Mouse (Mus musculus) embryonic fibroblast, embryonic 13.5 days (primary cell): ENCODE results near the gene Prps1. TPM values are rescaled to one million over a fixed set of nuclear protein-coding genes. Genes with fewer than 3 reads are reported as not detected.
A peak's percentile ranks its signal among the peaks of the same experiment; 100 is the strongest.

Experiments used
- H3K27ac ChIP-seq: 2 replicates; pipeline ENCODE4 v1.5.1; 2012; ENCODE audit warnings: low read length, control low read depth, inconsistent platforms; ENCODE audit not compliant: insufficient read depth
- H3K4me1 ChIP-seq: 2 replicates; pipeline ENCODE4 v1.6.1; 2011; ENCODE audit warnings: low read length; ENCODE audit not compliant: control insufficient read depth, insufficient read depth
- H3K4me3 ChIP-seq: 2 replicates; pipeline ENCODE4 v1.5.1; 2011; ENCODE audit warnings: mild to moderate bottlenecking, control low read depth, low read length; ENCODE audit not compliant: insufficient read depth
- CTCF ChIP-seq: IDR thresholded peaks from 2 replicates; pipeline ENCODE4 v1.5.1; 2011; ENCODE audit warnings: mild to moderate bottlenecking, control low read depth, low read length, moderate library complexity, borderline replicate concordance; ENCODE audit not compliant: insufficient read depth
- POLR2A ChIP-seq: IDR thresholded peaks from 2 replicates; pipeline ENCODE4 v1.6.1; 2011; ENCODE audit warnings: low read depth, mild to moderate bottlenecking, control low read depth, low read length, moderate library complexity
- polyA plus RNA-seq: library from polyadenylated mRNA; stranded (reverse); fragments of >200 nt; gene quantifications from 2 replicates; pipeline ENCODE4 v1.2.4, GENCODE M21; 2011; ENCODE audit warnings: low read depth; ENCODE audit not compliant: missing spikeins, insufficient read length

Gene Prps1
- polyA plus RNA-seq: 29.6 and 34.5 TPM in 2 replicates

- peak within 1 kb of the TSS; percentile 63 for H3K4me3 ChIP-seq
- no peaks in the 10 kb centered on the region for H3K4me1 ChIP-seq
- TF ChIP-seq CTCF (no peak), POLR2A (peak; percentile 84)
- no peak within 1 kb of the TSS for H3K27ac ChIP-seq
Observed at GRCm38 (mm10) chrX:140456279-140456731, at the start of gene Prps1. Gene Prps1 (plus strand): TSS chrX:140456613.

DNA sequence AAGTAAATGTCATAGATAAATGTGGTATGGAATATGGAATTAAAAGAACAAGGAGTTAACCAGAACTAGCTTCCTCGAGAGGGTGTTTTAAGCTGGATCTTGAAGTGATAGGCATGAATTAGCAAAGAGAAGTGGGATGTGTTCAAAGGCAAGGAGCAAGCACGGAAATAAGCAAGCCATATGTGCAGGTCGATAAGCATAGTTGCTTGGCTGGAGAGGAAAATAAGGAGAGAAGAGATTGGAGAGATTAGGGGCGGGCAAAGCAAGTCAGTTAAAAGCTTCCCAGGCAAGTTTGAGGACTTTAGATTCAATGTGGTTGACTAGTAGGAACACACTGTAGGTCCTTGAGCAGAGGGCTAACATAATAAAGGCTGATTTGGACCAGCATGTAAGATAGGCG is 48.8 kb upstream of the Prps1 start:
- Histone ChIP-seq H3K4me1 (no peaks in the 10 kb centered on the region), H3K4me3 (no peak overlapping the region), H3K27ac (no peak overlapping the region)
- no peak for TF ChIP-seq POLR2A
- TF ChIP-seq CTCF: no peak

GRCm38 (mm10) chrX:140418467-140418866 is 37.9 kb upstream of the Prps1 start:
- H3K27ac ChIP-seq: no peak overlapping the region
- H3K4me3 ChIP-seq: no peak overlapping the region
- TF ChIP-seq POLR2A (no peak), CTCF (no peak)
- H3K4me1 ChIP-seq: no peaks in the 10 kb centered on the region

GRCm38 (mm10) chrX:140427124-140427523 is 29.3 kb upstream of the Prps1 start:
- H3K4me1 ChIP-seq: no peaks in the 10 kb centered on the region; the same call in 1 of the 2 replicates
- TF ChIP-seq CTCF (no peak), POLR2A (no peak)
- H3K4me3 ChIP-seq: no peak overlapping the region
- H3K27ac ChIP-seq: no peak overlapping the region

DNA sequence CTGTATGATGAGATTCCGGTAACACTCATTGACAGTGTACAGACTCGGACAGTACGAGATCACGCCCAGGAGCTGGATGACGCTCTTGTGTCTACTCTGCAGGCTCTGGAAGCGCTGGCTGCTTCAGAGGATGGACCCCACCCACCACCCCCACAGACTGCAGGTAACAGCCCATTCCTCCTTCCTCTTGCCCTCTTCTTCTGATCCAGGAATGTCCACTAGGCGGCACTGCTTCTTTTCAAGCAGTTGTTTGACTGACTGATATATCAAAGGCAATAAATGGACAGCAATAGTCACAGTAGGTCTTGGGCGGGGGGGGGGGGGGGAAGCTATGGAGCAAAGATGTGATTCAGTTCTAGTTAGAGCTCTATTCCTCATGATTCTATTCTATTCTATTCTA is 28.2 kb upstream of the Prps1 start:
- Histone ChIP-seq H3K4me1 (no peaks in the 10 kb centered on the region; the same call in 1 of the 2 replicates), H3K4me3 (no peak overlapping the region), H3K27ac (no peak overlapping the region)
- no peak for TF ChIP-seq POLR2A
- no peak for TF ChIP-seq CTCF

DNA sequence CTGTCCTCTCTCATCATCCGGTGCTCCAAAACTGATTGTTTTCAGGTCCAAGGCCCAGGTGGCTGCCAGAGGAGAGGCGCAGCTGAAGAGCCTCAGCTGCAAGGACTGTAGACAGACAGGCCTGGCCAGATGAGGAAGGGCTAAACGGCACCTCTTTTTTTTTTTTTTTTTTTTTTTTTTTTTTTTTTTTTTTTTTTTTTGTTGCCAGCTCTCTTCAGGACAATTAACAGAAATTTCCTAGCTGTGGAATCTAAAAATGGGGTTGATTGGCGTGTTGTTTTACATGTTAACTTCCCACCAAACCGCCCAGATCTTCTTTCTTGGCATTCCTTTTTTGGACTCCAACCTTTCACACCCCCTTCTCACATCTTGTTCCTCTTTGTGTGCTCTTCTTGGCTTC is 26.4 kb upstream of the Prps1 start:
- Histone ChIP-seq H3K4me1 (no peaks in the 10 kb centered on the region; the same call in 1 of the 2 replicates), H3K27ac (no peak overlapping the region), H3K4me3 (no peak overlapping the region)
- TF ChIP-seq CTCF: no peak
- no peak for TF ChIP-seq POLR2A

GRCm38 (mm10) chrX:140430506-140430905 is 25.9 kb upstream of the Prps1 start:
- Histone ChIP-seq H3K4me3 (no peak overlapping the region), H3K4me1 (no peaks in the 10 kb centered on the region; the same call in 1 of the 2 replicates), H3K27ac (no peak overlapping the region)
- TF ChIP-seq POLR2A (no peak), CTCF (no peak)

DNA sequence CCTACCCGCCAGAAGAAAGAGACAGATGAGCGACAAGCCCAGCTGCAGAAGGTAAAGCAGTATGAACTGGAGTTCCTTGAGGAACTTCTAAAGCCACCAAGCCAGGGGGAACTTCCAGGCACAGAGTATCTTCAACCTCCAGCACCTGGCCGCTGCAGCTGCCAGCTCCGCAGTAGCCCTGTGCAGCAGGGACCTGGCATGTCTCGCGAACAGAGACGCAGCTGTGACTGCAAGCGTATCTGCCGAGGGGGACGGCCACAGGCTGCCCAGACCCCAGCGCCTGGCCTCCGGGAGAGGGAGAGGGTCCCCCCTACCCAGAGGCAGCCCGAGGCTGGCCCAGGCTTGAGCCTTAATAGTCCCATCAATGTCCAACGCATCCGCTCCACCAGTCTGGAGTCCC is 24.4 kb upstream of the Prps1 start:
- TF ChIP-seq CTCF (no peak), POLR2A (no peak)
- no peaks in the 10 kb centered on the region; the same call in 1 of the 2 replicates for H3K4me1 ChIP-seq
- H3K4me3 ChIP-seq: no peak overlapping the region
- H3K27ac ChIP-seq: no peak overlapping the region

DNA sequence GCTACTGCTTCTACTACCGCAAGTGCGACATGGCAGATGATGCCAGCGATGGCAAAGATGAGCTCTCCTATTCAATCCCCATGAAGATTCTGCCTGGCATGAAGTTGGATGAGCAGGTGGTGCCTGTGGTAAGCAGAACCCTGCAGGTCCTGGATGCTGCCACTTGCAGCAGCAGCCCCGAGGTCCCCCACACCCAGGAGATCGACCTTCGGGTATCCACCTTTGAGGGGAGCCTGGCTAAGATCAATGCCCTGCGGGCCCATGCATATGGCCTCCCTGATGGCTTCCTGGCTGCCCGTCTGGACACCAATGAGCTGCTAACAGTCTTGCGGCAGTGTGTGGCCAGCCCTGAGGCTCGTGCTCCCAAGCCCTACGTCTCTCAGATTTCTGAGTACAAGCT is 23.6 kb upstream of the Prps1 start:
- TF ChIP-seq CTCF (no peak), POLR2A (no peak)
- Histone ChIP-seq H3K4me1 (no peaks in the 10 kb centered on the region; the same call in 1 of the 2 replicates), H3K27ac (no peak overlapping the region), H3K4me3 (no peak overlapping the region)

GRCm38 (mm10) chrX:140437906-140438305 is 18.5 kb upstream of the Prps1 start:
- H3K4me1 ChIP-seq: no peaks in the 10 kb centered on the region
- H3K4me3 ChIP-seq: no peak overlapping the region
- TF ChIP-seq POLR2A: no peak
- no peak for TF ChIP-seq CTCF
- no peak overlapping the region for H3K27ac ChIP-seq

- TF ChIP-seq CTCF (no peak), POLR2A (no peak)
- H3K27ac ChIP-seq: no peak overlapping the region
Observed at GRCm38 (mm10) chrX:140445551-140445950, 10.9 kb upstream of the Prps1 start.

More at GRCm38 (mm10) chrX:140445551-140445950, 10.9 kb upstream of the Prps1 start:
- H3K4me3 ChIP-seq: no peak overlapping the region
- H3K4me1 ChIP-seq: no peaks in the 10 kb centered on the region
